Mouse (Mus musculus) adrenal gland, postnatal 4 days (tissue): Measurements from ENCODE around the gene Fads6. TPM values are rescaled to one million over a fixed set of nuclear protein-coding genes. Genes with fewer than 3 reads are reported as not detected.

Experiments used
- DNase-seq, 2 experiments: peaks; one replicate each; pipeline ENCODE4 v3.0.0; 2021 to 2022; ENCODE audit warnings: low spot score in 2 of 2, mixed read lengths in 2 of 2
- total RNA-seq, 2 experiments: library from RNA; stranded (reverse); gene quantifications; 2 replicates each; pipeline ENCODE4 v1.2.3; 2021

Gene Fads6
- total RNA-seq, 2 experiments from 2014 or later = 26.0 to 31.3 TPM

GRCm38 (mm10) chr11:115259134-115259533, 38.3 kb downstream of the Fads6 start:
- DNase-seq = no peak

GRCm38 (mm10) chr11:115257775-115258510, 39.5 kb downstream of the Fads6 start:
- no peak for DNase-seq

GRCm38 (mm10) chr11:115251258-115251657, 46.2 kb downstream of the Fads6 start:
- DNase-seq = no peak

GRCm38 (mm10) chr11:115250405-115251090, 46.9 kb downstream of the Fads6 start:
- DNase-seq = no peak

GRCm38 (mm10) chr11:115249721-115250404, 47.6 kb downstream of the Fads6 start:
- no peak for DNase-seq

- no peak for DNase-seq
These were observed 49.5 kb downstream of the Fads6 start for GRCm38 (mm10) chr11:115247945-115248344.

- DNase-seq = no peak
These were observed 50.2 kb downstream of the Fads6 start for GRCm38 (mm10) chr11:115247240-115247639.

- DNase-seq = no peak
These were observed 51.1 kb downstream of the Fads6 start for GRCm38 (mm10) chr11:115246386-115246785.

- no peak for DNase-seq
These were observed 52.6 kb downstream of the Fads6 start for GRCm38 (mm10) chr11:115244840-115245239.

- no peak for DNase-seq
These were observed 53.7 kb downstream of the Fads6 start for GRCm38 (mm10) chr11:115243783-115244182.

GRCm38 (mm10) chr11:115242746-115243145, 54.7 kb downstream of the Fads6 start:
- no peak for DNase-seq

- no peak for DNase-seq
These were observed 56.1 kb downstream of the Fads6 start for GRCm38 (mm10) chr11:115241402-115241801.

GRCm38 (mm10) chr11:115236570-115236969, 60.9 kb downstream of the Fads6 start:
- DNase-seq = no peak

GRCm38 (mm10) chr11:115234320-115235044, 63.0 kb downstream of the Fads6 start:
- DNase-seq = no peak

- DNase-seq = no peak
These were observed 63.8 kb downstream of the Fads6 start for GRCm38 (mm10) chr11:115233526-115234290.

GRCm38 (mm10) chr11:115232889-115233288, 64.6 kb downstream of the Fads6 start:
- DNase-seq = no peak

- no peak for DNase-seq
These were observed 65.5 kb downstream of the Fads6 start for GRCm38 (mm10) chr11:115231924-115232323.

GRCm38 (mm10) chr11:115231168-115231915, 66.1 kb downstream of the Fads6 start:
- DNase-seq = no peak
